Mouse (Mus musculus): Measurements from ENCODE around the gene Sapcd1.
A peak's percentile ranks its signal among the peaks of the same experiment; 100 is the strongest.

DNA sequence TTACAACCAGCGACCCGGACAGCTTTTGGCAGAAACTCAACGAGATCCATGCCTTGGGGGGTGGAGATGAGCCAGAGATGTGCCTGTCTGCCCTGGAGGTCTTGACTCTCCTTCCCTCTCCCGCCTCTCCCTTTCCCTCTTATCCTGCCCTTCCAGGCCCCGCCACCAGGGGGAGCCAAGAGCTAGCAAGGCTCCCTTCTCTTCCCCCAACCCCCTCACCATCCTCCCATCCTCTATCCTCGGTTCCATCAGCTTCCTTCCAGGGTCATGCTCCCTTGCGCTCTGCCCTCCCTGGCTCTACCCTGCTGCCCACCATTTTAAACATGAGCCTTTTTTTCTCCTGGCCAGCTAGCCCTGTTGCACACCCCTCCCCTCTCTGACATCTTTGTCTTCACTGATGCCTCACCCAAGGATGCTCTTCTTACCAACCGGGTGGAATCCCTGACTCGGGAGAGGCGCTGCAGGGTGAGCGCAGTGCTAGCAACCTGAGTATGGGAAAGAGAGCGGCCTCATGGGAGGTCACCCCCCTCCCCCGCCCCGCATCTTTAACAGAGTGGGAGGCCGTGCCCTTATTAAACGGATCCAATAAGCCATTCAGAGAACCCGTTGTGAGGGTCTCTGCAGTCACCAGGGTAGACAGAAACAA lies 6.5 kb downstream of the Sapcd1 start:
- TF ChIP-seq POLR2A (IDR thresholded peaks at IDR 0.05; ENCODE audit: borderline replicate concordance, control insufficient read depth, low read depth, low read length): no peak
- peak; percentile 99 for TF ChIP-seq CTCF (IDR thresholded peaks at IDR 0.05; ENCODE audit: control insufficient read depth, insufficient read depth, low read length)

Measured in bone marrow, adult 2 months (tissue).